Mouse (Mus musculus) left cerebral cortex, postnatal 4 days (tissue): ENCODE measurements around the gene Hpse2. TPM values are rescaled to one million over a fixed set of nuclear protein-coding genes. Genes with fewer than 3 reads are reported as not detected.

ENCODE experiments used
- DNase-seq: peaks from one replicate; pipeline ENCODE4 v3.0.0-alpha.2; 2022
- intact Hi-C: fragments of 180-260 bp; cut with DNase I; formaldehyde crosslinking; loops from one replicate; pipeline ENCODE4 v1.15.1; 2025
- total RNA-seq, 2 experiments: library from RNA; stranded (reverse); gene quantifications; 2 replicates each; pipeline ENCODE4 v1.2.3; 2021

Hpse2 gene
- total RNA-seq, 2 experiments from 2014 or later, result 1.0 to 1.1 TPM

- DNase-seq, result no peak
- intact Hi-C loops, result no loop called here
These were observed 402.5 kb downstream of the Hpse2 start for GRCm38 (mm10) chr19:42985372-42986314.

DNA sequence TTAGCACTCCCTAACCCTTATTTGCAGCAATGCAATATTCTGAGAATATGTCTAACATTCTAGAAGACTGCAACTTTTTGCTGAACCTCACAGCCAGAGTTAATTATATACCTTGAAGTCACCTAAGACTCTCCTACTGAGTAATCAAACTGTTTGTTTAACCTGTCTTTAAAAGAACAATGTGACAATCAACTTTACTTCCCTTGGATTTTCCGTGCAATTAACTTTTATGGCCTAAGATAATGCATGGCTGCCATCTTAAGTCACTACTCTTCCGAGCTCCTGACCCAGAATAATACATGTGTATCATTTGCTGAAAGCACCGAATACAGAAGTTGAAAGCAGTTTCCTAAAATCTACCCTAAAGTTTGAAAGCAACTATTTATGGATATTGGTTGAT, 407.6 kb downstream of the Hpse2 start:
- intact Hi-C loops, result no loop called here
- DNase-seq, result no peak

DNA sequence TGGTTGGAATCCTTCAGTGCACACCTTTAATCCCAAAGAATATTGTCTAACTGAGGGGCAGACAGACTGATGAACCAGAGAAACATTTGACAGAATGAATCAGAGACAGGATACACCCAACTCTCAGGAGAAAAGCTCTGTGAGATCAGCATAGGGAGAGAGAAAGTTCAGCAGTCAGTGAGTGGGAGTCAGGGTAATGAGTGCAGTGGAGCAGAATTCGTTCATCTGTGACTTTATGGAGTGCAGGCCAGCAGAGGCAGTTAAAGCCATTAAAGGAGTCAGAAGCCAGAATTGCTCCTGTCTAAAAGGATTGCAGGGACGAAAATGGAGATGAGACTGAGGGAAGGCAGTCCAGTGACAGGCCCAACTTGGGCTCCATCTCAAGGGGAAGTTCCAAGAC, 410.2 kb downstream of the Hpse2 start:
- peak; percentile 2 for DNase-seq
- intact Hi-C loops, result no loop called here

DNA sequence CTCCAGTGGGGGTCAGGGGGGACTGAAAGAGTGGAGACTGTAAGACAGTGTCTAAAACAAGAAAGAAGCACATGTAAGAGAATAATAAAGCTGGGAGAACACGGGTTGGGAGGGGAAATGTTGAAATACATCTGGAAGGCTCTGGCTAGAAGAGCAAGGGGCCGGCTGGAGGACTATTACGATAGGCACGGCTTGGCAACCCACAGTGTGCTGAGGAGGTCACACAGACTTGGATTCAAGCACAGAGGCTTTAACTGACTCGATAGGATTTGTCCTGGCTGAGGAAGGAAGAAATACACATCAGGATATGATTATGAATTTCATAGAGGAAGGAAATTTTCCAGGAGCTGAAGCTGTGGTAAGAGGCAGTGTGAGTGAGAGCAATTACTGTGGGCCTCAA, 414.4 kb downstream of the Hpse2 start:
- no peak for DNase-seq
- intact Hi-C loops, result no loop called here

DNA sequence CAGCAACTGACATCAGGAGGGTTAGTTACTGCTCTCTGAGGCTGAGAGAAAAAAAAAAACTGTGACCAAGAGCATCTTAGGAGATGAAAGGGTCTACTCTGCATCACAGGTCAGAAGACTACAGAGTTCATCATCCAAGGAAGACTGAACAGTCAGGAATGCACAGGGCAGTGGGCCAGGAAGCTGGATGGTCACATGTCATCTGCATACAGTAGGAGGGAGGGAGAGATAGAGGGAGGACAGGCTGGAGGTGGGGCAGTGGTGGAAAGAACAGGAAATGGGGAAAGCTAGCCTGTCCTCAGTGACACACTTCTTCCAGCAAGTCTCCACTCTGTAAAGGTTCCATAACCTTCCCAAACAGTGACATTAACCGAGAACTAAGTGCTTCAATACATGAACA, 423.0 kb downstream of the Hpse2 start:
- DNase-seq, result peak; percentile 4
- intact Hi-C loops, result no loop called here

DNA sequence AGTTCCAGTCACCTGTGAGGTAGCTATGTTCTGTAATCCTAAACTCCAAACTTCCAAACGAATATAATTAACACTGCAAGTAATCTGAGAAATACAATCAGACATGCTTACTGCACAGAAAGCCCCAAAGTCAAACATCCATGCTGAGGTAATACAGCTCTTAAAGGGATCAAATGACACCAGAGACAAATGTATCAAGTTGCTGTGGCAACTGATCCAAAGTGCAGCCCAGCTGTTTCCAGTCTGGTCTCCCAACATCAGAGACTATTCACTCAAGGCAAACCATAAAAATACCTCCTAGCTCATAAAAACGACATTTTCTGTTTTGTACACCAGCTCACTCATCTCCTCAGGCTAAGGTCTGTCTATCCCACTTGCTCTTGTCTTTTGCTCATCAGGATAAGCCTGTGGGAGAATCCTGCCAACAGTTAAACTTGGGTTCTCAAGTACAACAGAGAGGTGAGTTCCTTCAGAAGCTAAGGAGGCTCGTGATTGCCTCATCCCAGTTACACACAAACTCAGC, 440.0 kb downstream of the Hpse2 start:
- intact Hi-C loops, result no loop called here
- DNase-seq, result no peak

DNA sequence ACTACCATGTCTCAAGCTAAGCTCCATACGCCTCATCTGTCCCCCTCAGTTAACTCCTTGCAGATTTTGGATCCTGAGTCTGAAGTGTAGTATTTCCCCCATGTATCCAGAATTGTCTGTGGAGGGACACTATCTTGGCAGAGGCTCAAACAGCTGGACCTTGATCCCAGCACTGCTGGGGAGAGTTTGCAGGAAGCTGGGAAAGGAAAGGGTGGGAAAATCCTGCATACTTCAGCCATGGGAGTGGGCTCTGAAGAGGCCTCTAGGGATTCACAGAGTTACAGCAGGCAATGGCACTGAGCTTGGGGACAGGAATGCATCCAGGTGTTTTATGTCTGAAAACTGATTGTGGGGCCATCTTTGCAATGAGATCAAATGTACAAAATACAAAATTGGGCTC, 450.6 kb downstream of the Hpse2 start:
- no peak for DNase-seq
- intact Hi-C loops, result no loop called here

DNA sequence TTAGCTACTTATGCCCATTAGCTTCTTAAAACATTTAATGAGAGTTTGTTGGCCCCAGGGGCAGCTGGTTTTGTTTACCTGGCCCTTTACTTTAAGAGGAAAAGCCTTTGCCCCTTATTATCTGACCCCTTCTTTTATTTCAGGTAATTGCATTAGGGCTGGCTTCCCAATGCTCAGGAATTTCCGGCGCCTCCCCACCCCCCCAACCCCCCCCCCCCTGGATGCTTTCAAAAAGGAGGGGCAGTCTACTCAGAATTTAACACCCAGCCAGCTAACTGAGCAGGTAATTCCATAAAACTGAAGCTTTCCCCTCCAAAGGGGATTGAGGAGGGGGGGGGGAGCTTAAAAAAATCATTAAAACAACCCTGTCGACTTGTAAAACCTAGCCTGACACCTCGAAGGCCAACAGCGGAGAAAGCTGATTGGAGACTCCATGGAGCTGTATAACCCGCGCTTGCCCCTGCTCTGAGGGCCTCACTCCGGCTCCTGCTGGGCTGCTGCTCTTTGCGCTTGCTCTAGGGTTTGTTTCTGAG, 451.4 kb downstream of the Hpse2 start:
- intact Hi-C loops, result no loop called here
- DNase-seq, result no peak

GRCm38 (mm10) chr19:42929702-42930101, 458.5 kb downstream of the Hpse2 start:
- intact Hi-C loops, result no loop called here
- no peak for DNase-seq

GRCm38 (mm10) chr19:42928271-42928670, 459.9 kb downstream of the Hpse2 start:
- intact Hi-C loops, result no loop called here

DNA sequence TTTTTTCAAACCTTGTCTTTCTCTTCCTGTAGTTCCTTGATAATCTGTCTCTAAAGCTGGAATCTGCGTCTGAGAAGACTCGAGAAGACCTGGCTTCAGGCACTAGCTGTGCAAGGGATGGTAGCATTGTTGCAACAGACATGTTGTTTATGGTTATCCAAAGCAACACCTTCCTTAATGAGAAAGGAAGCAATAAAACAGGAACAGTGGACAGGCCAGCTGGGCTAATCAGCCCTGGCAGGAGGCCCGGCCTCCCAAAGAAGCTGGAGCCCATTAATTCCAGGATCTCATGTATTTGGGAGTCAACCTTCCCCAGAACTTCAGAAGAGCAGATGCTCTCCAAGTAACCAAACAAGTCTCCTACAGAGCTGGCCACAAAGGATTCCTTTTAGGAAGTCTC, 465.5 kb downstream of the Hpse2 start:
- DNase-seq, result no peak
- intact Hi-C loops, result no loop called here

More at GRCm38 (mm10) chr19:42928271-42928670, 459.9 kb downstream of the Hpse2 start:
- DNase-seq, result no peak

DNA sequence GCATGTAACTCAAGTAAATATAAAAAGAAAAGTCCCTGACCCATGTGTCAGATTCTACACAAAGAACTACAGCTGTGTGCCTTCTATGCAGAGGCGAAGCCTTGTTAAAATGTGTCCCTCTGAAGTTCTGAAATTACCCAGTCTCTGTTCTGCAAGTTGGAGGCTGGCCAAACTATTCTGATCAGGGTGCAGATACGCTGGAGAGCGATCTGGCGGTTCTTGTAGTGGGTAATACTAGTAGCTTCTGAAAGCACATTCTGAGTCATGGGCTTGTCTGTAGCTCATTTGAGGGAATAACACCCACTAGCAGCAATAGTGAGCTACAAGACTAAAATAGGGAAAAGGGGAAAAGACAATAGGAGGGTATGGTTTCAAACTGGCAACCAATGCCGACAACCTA, 474.5 kb downstream of the Hpse2 start:
- no peak for DNase-seq
- intact Hi-C loops, result no loop called here

GRCm38 (mm10) chr19:42909719-42910118, 478.4 kb downstream of the Hpse2 start:
- intact Hi-C loops, result no loop called here
- DNase-seq, result no peak

- intact Hi-C loops, result no loop called here
- DNase-seq, result no peak
These were observed 479.6 kb downstream of the Hpse2 start for GRCm38 (mm10) chr19:42908553-42908952.

DNA sequence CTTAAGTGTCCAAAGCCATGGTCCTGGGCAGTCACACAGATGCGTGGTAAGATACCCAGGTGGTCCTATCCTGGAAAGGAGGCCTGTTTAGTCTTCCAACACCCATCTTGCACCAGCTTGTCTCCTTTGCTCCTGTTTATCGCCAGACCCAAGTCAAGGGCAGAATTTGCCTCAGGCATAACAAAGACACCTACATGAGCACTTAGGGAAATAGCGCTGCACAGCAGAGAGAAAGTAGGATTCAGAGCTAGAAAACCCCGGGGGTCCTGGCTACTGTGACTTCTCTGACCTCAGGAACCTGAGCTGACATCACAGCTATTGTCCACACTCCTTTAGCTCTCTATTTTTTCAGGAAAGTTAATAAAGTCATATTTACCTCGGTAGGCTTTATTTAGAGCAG, 481.8 kb downstream of the Hpse2 start:
- intact Hi-C loops, result no loop called here
- no peak for DNase-seq

- DNase-seq, result peak; percentile 17
- intact Hi-C loops, result no loop called here
These were observed 483.4 kb downstream of the Hpse2 start for GRCm38 (mm10) chr19:42904726-42905125.

DNA sequence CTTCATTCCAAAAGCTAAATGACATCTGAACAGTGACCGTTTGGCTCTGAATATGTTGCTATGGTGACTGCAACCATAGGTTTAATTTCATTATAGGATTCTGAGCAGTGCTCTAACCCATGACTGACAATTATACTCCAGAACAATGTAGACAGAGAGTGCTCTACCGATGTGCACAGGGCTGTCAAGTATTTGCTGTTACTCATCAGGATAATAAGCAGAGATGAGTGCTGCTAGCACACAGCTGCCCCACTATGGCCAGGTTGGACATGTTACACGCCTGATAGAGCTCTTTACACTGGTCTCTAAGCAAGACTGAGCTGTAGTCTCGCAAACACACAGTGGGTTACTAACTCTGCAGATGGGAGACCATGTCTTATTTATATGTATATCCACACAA, 483.9 kb downstream of the Hpse2 start:
- intact Hi-C loops, result no loop called here
- no peak for DNase-seq

DNA sequence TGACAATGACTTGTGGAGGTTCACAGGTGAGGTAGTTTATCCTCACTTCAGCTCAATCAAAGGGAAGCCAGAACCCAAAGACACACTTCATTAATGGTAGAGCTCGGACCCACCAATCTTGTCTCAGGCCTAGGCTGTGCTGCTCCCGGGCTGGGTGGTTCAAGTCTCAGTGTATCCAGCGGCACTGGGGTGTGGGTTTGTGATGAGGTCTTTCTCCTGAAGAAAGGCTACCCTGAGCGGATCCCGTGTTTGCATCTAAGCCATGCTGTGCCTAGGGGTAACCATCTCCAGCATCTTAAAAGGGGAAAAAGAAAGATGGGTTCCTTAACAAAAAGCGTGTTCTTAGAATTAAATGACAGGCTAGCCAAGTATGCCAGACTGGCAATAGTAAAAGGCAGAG, 484.3 kb downstream of the Hpse2 start:
- no peak for DNase-seq
- intact Hi-C loops, result no loop called here

DNA sequence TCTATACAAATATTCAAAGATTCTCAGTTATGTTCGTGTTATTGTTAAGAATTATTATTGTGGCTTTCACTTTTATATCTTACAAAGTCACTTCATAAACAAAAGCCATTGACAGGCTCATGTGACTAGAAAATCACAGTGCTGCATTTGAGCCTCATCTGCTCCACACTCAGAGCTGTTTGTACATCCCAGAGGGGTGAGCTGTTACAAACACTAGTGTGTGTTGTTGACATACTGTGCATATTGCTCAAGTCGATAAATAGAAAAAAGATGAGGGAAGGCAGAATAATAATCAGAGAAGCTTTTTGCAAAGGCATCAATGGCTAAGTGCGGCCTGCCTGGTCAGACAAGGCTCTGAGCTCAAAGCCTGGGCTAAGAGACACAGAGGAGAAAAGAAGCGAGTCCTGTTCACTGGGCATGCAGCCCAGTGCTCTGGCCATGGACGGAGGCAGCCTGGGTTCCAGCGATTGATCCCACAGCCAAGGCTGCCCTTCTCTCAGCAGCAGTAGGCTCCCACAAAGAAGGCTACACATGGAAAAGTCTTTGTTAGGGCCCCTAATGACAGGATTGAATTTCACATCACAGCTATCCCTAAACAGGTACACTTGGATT, 485.6 kb downstream of the Hpse2 start:
- intact Hi-C loops, result no loop called here

GRCm38 (mm10) chr19:42891599-42891998, 496.6 kb downstream of the Hpse2 start:
- intact Hi-C loops, result no loop called here
- DNase-seq, result no peak

More for the DNA sequence above, 485.6 kb downstream of the Hpse2 start:
- peak; percentile 68 for DNase-seq

DNA sequence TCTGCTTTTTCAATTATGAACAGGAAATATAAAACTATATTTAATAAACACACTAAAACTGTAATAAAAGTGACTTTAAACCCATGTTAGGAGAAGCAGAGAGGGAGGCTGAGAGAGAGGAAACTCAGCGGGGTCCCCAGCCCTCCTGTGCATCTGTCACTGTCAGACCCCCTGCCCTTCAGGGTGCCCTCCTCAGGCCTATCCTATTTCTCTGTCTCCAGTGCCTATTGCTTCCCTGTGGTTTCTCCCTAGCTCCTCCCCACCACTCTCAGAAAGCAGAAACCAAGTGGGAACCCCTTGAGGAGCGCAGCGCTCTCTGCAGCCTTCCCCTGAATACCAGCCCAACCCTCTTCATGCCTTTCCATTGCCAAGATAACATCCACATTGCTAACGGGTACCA, 510.5 kb downstream of the Hpse2 start:
- no peak for DNase-seq
- intact Hi-C loops, result no loop called here

- no peak for DNase-seq
These were observed 511.6 kb downstream of the Hpse2 start for GRCm38 (mm10) chr19:42876563-42876962.

More at GRCm38 (mm10) chr19:42876563-42876962, 511.6 kb downstream of the Hpse2 start:
- intact Hi-C loops, result no loop called here
